Mouse (Mus musculus): ENCODE measurements around the gene Ufc1. TPM values are rescaled to one million over a fixed set of nuclear protein-coding genes. Genes with fewer than 3 reads are reported as not detected.

Gene Ufc1
- polyA plus RNA-seq (2015; fragmentation: Nextera tagmentation; extraction: Ambion mirVana) = 133 and 136 TPM in 2 replicates

- peak within 1 kb of the TSS; percentile 96 for H3K27ac ChIP-seq
- peak within 1 kb of the TSS; percentile 73 for H3K4me2 ChIP-seq (ENCODE audit: low read length)
- DNase-seq (ENCODE audit: low spot score) = peak; percentile 98
- WGBS = under 1% methylated on average over 42 of the region's 42 CpGs
- ATAC-seq (replicated peaks; ENCODE audit: low FRiP score, low read depth) = peak; percentile 83
- peaks cover 7% of the 10 kb centered on the region for H3K4me1 ChIP-seq (replicated peaks; ENCODE audit: insufficient read depth, low read length)
- H3K27me3 ChIP-seq (ENCODE audit: insufficient read depth, low read length) = no peaks in the 10 kb centered on the region
- no peaks in the 10 kb centered on the region; the same call in 1 of the 2 replicates for H3K36me3 ChIP-seq (ENCODE audit: insufficient read depth, low read length)
- TF ChIP-seq CTCF (IDR thresholded peaks at IDR 0.05; ENCODE audit: low read depth) = no peak
- H3K9me3 ChIP-seq (replicated peaks; ENCODE audit: low read length) = no peaks in the 10 kb centered on the region
- H3K4me3 ChIP-seq (replicated peaks; ENCODE audit: low read depth, low read length) = peak within 1 kb of the TSS; percentile 70
- peak within 1 kb of the TSS; percentile 80 for H3K9ac ChIP-seq (ENCODE audit: low read depth, low read length)
These were observed at the start of gene Ufc1 for GRCm38 (mm10) chr1:171294298-171295062. Gene Ufc1 (minus strand): TSS chr1:171295024.

DNA sequence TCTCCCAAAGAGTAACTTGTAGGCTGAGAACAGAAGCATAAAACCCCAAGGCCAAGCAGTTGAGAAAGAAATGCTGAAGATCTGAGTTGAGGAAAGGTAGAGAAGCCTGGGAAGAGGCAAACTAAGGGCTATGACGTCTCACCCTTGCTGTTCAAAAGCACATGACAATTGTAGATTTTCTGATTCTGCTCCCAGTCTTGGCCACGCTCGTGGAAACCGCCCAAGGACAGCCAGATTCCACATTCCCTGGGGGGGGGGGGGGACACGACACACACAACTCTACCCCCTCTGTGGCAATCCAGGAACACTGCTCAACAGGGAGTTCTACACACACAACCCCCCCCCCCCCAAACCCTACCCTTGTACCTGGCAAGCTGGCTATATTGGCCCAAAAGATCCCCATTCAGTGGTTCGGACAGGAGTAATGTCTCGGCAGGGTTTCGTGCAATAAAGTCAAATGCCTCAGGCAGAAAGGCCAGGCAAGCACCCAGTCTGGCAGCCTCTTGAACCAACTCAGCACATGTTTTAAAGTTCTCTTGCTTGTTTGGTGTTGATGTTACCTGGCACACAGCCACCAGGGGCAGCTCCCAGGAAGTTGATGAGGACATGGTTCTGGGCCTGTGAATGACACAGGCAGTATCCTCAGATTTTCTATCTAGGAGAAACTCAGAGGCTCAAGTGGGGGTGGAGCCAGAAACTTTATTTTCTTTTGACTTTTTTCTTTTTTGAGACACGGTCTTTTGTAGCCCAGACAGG is 49.3 kb upstream of the Ufc1 start:
- peak overlapping the region; percentile 84; the same call in 1 of the 2 replicates for H3K4me3 ChIP-seq (replicated peaks; ENCODE audit: low read depth, low read length)
- peak overlapping the region; percentile 75 for H3K4me2 ChIP-seq (ENCODE audit: low read length)

DNA sequence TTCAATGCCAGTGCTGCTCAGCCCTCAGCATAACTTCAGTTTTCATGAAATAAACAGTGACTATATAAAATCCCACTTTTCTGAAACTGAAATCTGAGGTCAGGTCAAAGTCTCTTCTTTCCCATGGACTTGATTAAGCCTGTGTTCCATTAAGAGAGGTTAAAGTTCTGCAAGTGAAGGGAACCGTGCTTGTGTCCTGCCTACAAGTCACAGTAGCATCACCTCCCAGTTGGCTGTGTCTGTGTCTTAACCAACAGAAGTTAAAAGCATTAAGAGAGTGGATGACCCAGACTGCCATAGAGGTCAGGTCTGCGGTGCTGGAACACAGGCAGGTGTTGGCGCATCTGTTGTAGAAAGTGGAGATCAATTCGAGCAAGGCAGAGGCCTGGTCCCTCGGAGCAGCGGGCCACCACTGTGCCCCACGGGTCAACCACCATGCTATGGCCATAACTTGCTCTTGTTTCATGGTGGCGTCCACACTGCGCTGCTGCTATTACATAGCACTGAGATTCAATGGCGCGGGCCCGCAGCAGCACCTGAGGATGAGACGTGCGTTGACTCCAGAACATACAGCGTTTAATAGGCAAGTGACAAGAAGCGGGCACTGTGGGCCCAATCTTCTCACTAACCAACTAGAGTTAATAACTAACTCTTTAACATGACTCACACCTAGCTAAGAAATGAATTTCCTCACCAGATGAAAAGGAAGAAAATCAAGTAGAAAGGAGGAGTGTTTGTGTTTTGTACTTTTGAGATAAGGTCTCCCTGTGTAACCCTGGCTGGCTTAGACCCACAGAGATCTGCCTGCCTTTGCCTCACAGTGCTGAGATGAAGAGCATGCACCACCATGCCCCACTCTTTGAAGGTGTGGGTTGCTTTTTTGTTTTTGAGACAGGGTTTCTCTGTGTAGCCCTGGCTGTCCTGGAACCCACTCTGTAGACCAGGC is 47.7 kb upstream of the Ufc1 start:
- Histone ChIP-seq H3K36me3 (ENCODE audit: insufficient read depth, low read length) (peaks cover 42% of the 10 kb centered on the region), H3K4me2 (ENCODE audit: low read length) (no peak overlapping the region), H3K9ac (ENCODE audit: low read depth, low read length) (no peak overlapping the region), H3K4me3 (replicated peaks; ENCODE audit: low read depth, low read length) (no peak overlapping the region), H3K9me3 (replicated peaks; ENCODE audit: low read length) (peaks cover 5% of the 10 kb centered on the region; the same call in 1 of the 2 replicates), H3K4me1 (replicated peaks; ENCODE audit: insufficient read depth, low read length) (peaks cover 4% of the 10 kb centered on the region; the same call in 1 of the 2 replicates), H3K27me3 (ENCODE audit: insufficient read depth, low read length) (no peaks in the 10 kb centered on the region), H3K27ac (peak overlapping the region; percentile 52; the same call in 1 of the 2 replicates)
- ATAC-seq (replicated peaks; ENCODE audit: low FRiP score, low read depth) = 0 out of 2 replicates have a peak, but pooled peaks have one; percentile 40
- peak; percentile 19 for DNase-seq (ENCODE audit: low spot score)
- WGBS = 83% methylated on average over 16 of the region's 16 CpGs
- TF ChIP-seq CTCF (IDR thresholded peaks at IDR 0.05; ENCODE audit: low read depth) = no peak

More for the DNA sequence above, 49.3 kb upstream of the Ufc1 start:
- DNase-seq (ENCODE audit: low spot score) (peak; percentile 66), ATAC-seq (replicated peaks; ENCODE audit: low FRiP score, low read depth) (peak; percentile 65)
- Histone ChIP-seq H3K27me3 (ENCODE audit: insufficient read depth, low read length) (no peaks in the 10 kb centered on the region), H3K9ac (ENCODE audit: low read depth, low read length) (no peak overlapping the region), H3K36me3 (ENCODE audit: insufficient read depth, low read length) (peaks cover 32% of the 10 kb centered on the region), H3K27ac (peak overlapping the region; percentile 36; the same call in 1 of the 2 replicates), H3K4me1 (replicated peaks; ENCODE audit: insufficient read depth, low read length) (peaks cover 4% of the 10 kb centered on the region; the same call in 1 of the 2 replicates), H3K9me3 (replicated peaks; ENCODE audit: low read length) (peaks cover 5% of the 10 kb centered on the region; the same call in 1 of the 2 replicates)
- TF ChIP-seq CTCF (IDR thresholded peaks at IDR 0.05; ENCODE audit: low read depth) = peak; percentile 37; the same call in 1 of the 2 replicates
- WGBS = 75% methylated on average over 8 of the region's 9 CpGs

GRCm38 (mm10) chr1:171330216-171330560 is 35.4 kb upstream of the Ufc1 start:
- WGBS = 0% methylated on average over 4 of the region's 4 CpGs
- Histone ChIP-seq H3K27ac (peak overlapping the region; percentile 100), H3K4me1 (replicated peaks; ENCODE audit: insufficient read depth, low read length) (peaks cover 8% of the 10 kb centered on the region; the same call in 1 of the 2 replicates), H3K9ac (ENCODE audit: low read depth, low read length) (peak overlapping the region; percentile 97), H3K4me3 (replicated peaks; ENCODE audit: low read depth, low read length) (peak overlapping the region; percentile 87), H3K27me3 (ENCODE audit: insufficient read depth, low read length) (no peaks in the 10 kb centered on the region), H3K36me3 (ENCODE audit: insufficient read depth, low read length) (no peaks in the 10 kb centered on the region), H3K4me2 (ENCODE audit: low read length) (peak overlapping the region; percentile 70), H3K9me3 (replicated peaks; ENCODE audit: low read length) (no peaks in the 10 kb centered on the region)
- ATAC-seq (replicated peaks; ENCODE audit: low FRiP score, low read depth) (no peak), DNase-seq (ENCODE audit: low spot score) (peak; percentile 70)
- TF ChIP-seq CTCF (IDR thresholded peaks at IDR 0.05; ENCODE audit: low read depth) = no peak

DNA sequence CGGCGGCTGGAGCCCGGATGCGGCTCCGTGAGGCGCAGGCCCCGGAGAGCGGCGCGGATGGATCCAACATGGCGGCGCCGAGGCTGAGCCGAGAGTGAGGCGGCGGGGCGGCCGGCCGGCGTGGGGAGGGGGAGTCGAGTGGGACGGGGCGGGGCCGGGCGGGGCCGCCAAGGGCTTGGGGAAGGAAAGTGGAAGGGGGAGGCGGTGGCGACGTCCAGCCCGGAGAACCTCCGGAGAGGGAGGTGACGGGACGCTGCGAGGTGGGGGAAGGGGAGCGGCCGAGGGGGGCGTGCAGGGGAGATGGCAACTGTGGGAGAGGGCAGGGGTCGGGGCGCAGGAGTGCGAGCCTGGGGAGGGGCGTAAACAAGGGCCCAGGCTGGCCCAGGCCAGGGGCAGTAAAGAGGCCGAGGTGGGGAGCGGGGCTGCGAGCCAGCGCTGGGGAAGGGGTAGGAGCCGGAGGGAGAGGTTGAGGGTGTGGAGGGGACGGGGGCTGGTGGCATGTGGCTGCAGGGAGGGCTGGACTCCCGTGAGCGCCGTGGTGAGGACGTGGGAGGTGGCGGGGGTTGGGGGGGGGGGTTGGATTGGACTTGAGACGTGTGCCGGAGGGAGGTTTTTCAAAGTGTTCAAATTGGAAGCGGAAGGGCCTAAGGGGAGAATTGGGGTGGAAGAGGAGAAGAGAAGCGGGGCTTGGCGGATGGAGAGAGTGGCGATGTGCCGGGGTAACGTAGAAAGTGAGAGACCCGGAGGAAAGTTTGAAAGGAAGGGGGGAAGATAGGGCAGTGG is 34.8 kb upstream of the Ufc1 start:
- Histone ChIP-seq H3K9me3 (replicated peaks; ENCODE audit: low read length) (no peaks in the 10 kb centered on the region), H3K27ac (peak overlapping the region; percentile 100), H3K4me1 (replicated peaks; ENCODE audit: insufficient read depth, low read length) (peaks cover 8% of the 10 kb centered on the region; the same call in 1 of the 2 replicates), H3K36me3 (ENCODE audit: insufficient read depth, low read length) (no peaks in the 10 kb centered on the region), H3K4me3 (replicated peaks; ENCODE audit: low read depth, low read length) (peak overlapping the region; percentile 87), H3K4me2 (ENCODE audit: low read length) (peak overlapping the region; percentile 70), H3K9ac (ENCODE audit: low read depth, low read length) (peak overlapping the region; percentile 97), H3K27me3 (ENCODE audit: insufficient read depth, low read length) (no peaks in the 10 kb centered on the region)
- DNase-seq (ENCODE audit: low spot score) = peak; percentile 89
- WGBS = under 1% methylated on average over 61 of the region's 61 CpGs
- TF ChIP-seq CTCF (IDR thresholded peaks at IDR 0.05; ENCODE audit: low read depth) = no peak
- ATAC-seq (replicated peaks; ENCODE audit: low FRiP score, low read depth) = peak; percentile 88

All from kidney, postnatal 0 days (tissue).